Mouse (Mus musculus): ENCODE results near the gene Slc6a17.

The Slc6a17 gene

GRCm38 (mm10) chr3:107501702-107502151 lies 16.1 kb downstream of the Slc6a17 start:
- no peaks in the 10 kb centered on the region for H3K27me3 ChIP-seq (ENCODE audit: insufficient read depth, low read length)
- H3K36me3 ChIP-seq (ENCODE audit: insufficient read depth, low read length) = no peaks in the 10 kb centered on the region
- no peaks in the 10 kb centered on the region for H3K4me1 ChIP-seq (replicated peaks; ENCODE audit: low read depth, low read length)
- H3K4me3 ChIP-seq (replicated peaks; ENCODE audit: low read length) = no peak overlapping the region
- TF ChIP-seq POU5F1 (IDR thresholded peaks at IDR 0.05; ENCODE audit: borderline replicate concordance, low read length) (no peak), CTCF (conservative IDR thresholded peaks at IDR 0.05; ENCODE audit: low read length) (no peak), NANOG (IDR thresholded peaks at IDR 0.05; ENCODE audit: borderline replicate concordance, low read length) (no peak)
- H3K9me3 ChIP-seq (ENCODE audit: low read length) = peaks cover 16% of the 10 kb centered on the region

- Histone ChIP-seq H3K36me3 (ENCODE audit: insufficient read depth, low read length) (no peaks in the 10 kb centered on the region), H3K27me3 (ENCODE audit: insufficient read depth, low read length) (no peaks in the 10 kb centered on the region), H3K9me3 (ENCODE audit: low read length) (peaks cover 16% of the 10 kb centered on the region), H3K4me3 (replicated peaks; ENCODE audit: low read length) (no peak overlapping the region), H3K4me1 (replicated peaks; ENCODE audit: low read depth, low read length) (no peaks in the 10 kb centered on the region)
- TF ChIP-seq NANOG (IDR thresholded peaks at IDR 0.05; ENCODE audit: borderline replicate concordance, low read length) (no peak), CTCF (conservative IDR thresholded peaks at IDR 0.05; ENCODE audit: low read length) (no peak), POU5F1 (IDR thresholded peaks at IDR 0.05; ENCODE audit: borderline replicate concordance, low read length) (no peak)
Observed at GRCm38 (mm10) chr3:107500301-107500700, 17.5 kb downstream of the Slc6a17 start.

GRCm38 (mm10) chr3:107496086-107496850 lies 21.6 kb downstream of the Slc6a17 start:
- TF ChIP-seq CTCF (conservative IDR thresholded peaks at IDR 0.05; ENCODE audit: low read length) = no peak
- TF ChIP-seq POU5F1 (IDR thresholded peaks at IDR 0.05; ENCODE audit: borderline replicate concordance, low read length) = no peak
- no peak for TF ChIP-seq NANOG (IDR thresholded peaks at IDR 0.05; ENCODE audit: borderline replicate concordance, low read length)
- Histone ChIP-seq H3K4me3 (replicated peaks; ENCODE audit: low read length) (no peak overlapping the region), H3K27me3 (ENCODE audit: insufficient read depth, low read length) (0 out of 2 replicates have a peak, but pooled peaks cover 2% of the 10 kb centered on the region), H3K4me1 (replicated peaks; ENCODE audit: low read depth, low read length) (no peaks in the 10 kb centered on the region), H3K9me3 (ENCODE audit: low read length) (peaks cover 16% of the 10 kb centered on the region), H3K36me3 (ENCODE audit: insufficient read depth, low read length) (no peaks in the 10 kb centered on the region)

GRCm38 (mm10) chr3:107495524-107495923 lies 22.3 kb downstream of the Slc6a17 start:
- Histone ChIP-seq H3K36me3 (ENCODE audit: insufficient read depth, low read length) (no peaks in the 10 kb centered on the region), H3K4me3 (replicated peaks; ENCODE audit: low read length) (no peak overlapping the region), H3K4me1 (replicated peaks; ENCODE audit: low read depth, low read length) (no peaks in the 10 kb centered on the region), H3K27me3 (ENCODE audit: insufficient read depth, low read length) (0 out of 2 replicates have a peak, but pooled peaks cover 2% of the 10 kb centered on the region), H3K9me3 (ENCODE audit: low read length) (peaks cover 11% of the 10 kb centered on the region)
- TF ChIP-seq CTCF (conservative IDR thresholded peaks at IDR 0.05; ENCODE audit: low read length) (no peak), POU5F1 (IDR thresholded peaks at IDR 0.05; ENCODE audit: borderline replicate concordance, low read length) (no peak), NANOG (IDR thresholded peaks at IDR 0.05; ENCODE audit: borderline replicate concordance, low read length) (no peak)

GRCm38 (mm10) chr3:107491459-107491858 lies 26.4 kb downstream of the Slc6a17 start:
- Histone ChIP-seq H3K36me3 (ENCODE audit: insufficient read depth, low read length) (no peaks in the 10 kb centered on the region), H3K27me3 (ENCODE audit: insufficient read depth, low read length) (0 out of 2 replicates have a peak, but pooled peaks cover 2% of the 10 kb centered on the region), H3K4me1 (replicated peaks; ENCODE audit: low read depth, low read length) (no peaks in the 10 kb centered on the region), H3K4me3 (replicated peaks; ENCODE audit: low read length) (no peak overlapping the region), H3K9me3 (ENCODE audit: low read length) (no peaks in the 10 kb centered on the region)
- no peak for TF ChIP-seq CTCF (conservative IDR thresholded peaks at IDR 0.05; ENCODE audit: low read length)
- TF ChIP-seq NANOG (IDR thresholded peaks at IDR 0.05; ENCODE audit: borderline replicate concordance, low read length) = no peak
- TF ChIP-seq POU5F1 (IDR thresholded peaks at IDR 0.05; ENCODE audit: borderline replicate concordance, low read length) = no peak

- Histone ChIP-seq H3K4me3 (replicated peaks; ENCODE audit: low read length) (no peak overlapping the region), H3K36me3 (ENCODE audit: insufficient read depth, low read length) (no peaks in the 10 kb centered on the region), H3K9me3 (ENCODE audit: low read length) (no peaks in the 10 kb centered on the region), H3K27me3 (ENCODE audit: insufficient read depth, low read length) (peaks cover 7% of the 10 kb centered on the region; the same call in 1 of the 2 replicates), H3K4me1 (replicated peaks; ENCODE audit: low read depth, low read length) (no peaks in the 10 kb centered on the region)
- TF ChIP-seq POU5F1 (IDR thresholded peaks at IDR 0.05; ENCODE audit: borderline replicate concordance, low read length) = no peak
- TF ChIP-seq CTCF (conservative IDR thresholded peaks at IDR 0.05; ENCODE audit: low read length) = no peak
- TF ChIP-seq NANOG (IDR thresholded peaks at IDR 0.05; ENCODE audit: borderline replicate concordance, low read length) = no peak
Observed at GRCm38 (mm10) chr3:107488637-107489036, 29.2 kb downstream of the Slc6a17 start.

GRCm38 (mm10) chr3:107483290-107483689 lies 34.5 kb downstream of the Slc6a17 start:
- no peak overlapping the region for H3K4me3 ChIP-seq (replicated peaks; ENCODE audit: low read length)
- H3K36me3 ChIP-seq (ENCODE audit: insufficient read depth, low read length) = no peaks in the 10 kb centered on the region
- no peak for TF ChIP-seq NANOG (IDR thresholded peaks at IDR 0.05; ENCODE audit: borderline replicate concordance, low read length)
- TF ChIP-seq POU5F1 (IDR thresholded peaks at IDR 0.05; ENCODE audit: borderline replicate concordance, low read length) = no peak
- TF ChIP-seq CTCF (conservative IDR thresholded peaks at IDR 0.05; ENCODE audit: low read length) = no peak
- peaks cover 7% of the 10 kb centered on the region; the same call in 1 of the 2 replicates for H3K27me3 ChIP-seq (ENCODE audit: insufficient read depth, low read length)
- no peaks in the 10 kb centered on the region for H3K9me3 ChIP-seq (ENCODE audit: low read length)
- no peaks in the 10 kb centered on the region for H3K4me1 ChIP-seq (replicated peaks; ENCODE audit: low read depth, low read length)

- peaks cover 17% of the 10 kb centered on the region; the same call in 1 of the 2 replicates for H3K27me3 ChIP-seq (ENCODE audit: insufficient read depth, low read length)
- no peaks in the 10 kb centered on the region for H3K9me3 ChIP-seq (ENCODE audit: low read length)
- H3K4me3 ChIP-seq (replicated peaks; ENCODE audit: low read length) = no peak overlapping the region
- H3K4me1 ChIP-seq (replicated peaks; ENCODE audit: low read depth, low read length) = no peaks in the 10 kb centered on the region
- TF ChIP-seq CTCF (conservative IDR thresholded peaks at IDR 0.05; ENCODE audit: low read length) (no peak), POU5F1 (IDR thresholded peaks at IDR 0.05; ENCODE audit: borderline replicate concordance, low read length) (no peak), NANOG (IDR thresholded peaks at IDR 0.05; ENCODE audit: borderline replicate concordance, low read length) (no peak)
- H3K36me3 ChIP-seq (ENCODE audit: insufficient read depth, low read length) = no peaks in the 10 kb centered on the region
Observed at GRCm38 (mm10) chr3:107480660-107481059, 37.2 kb downstream of the Slc6a17 start.
